In the genomic region with DNA sequence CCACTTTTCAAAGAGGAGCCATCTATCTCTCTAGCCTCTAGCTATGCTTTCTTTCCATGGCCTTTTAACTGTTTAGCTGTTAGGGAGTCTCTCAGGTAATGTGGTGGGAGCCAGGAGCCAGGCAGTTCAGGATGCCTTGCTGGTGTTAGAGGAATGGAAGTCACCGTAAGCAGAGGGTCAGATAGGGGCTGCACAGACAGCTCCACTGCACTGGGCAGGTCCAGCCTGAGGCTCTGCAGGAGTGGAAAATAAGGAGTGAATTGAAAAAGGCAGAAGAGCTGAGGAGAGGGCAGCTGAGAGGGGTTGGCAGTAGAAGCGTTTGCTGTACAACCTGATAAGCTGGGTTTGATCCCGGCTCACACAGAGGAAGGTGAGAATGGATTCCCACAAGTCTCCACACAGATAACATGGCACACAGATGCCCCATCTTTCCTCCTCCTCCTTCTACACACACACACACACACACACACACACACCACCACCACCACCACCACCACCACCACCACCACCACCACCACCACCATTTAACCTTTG, we compare ENCODE assay signal across 21 mouse cellular contexts. TPM values are rescaled to one million over a fixed set of nuclear protein-coding genes. Genes with fewer than 3 reads are reported as not detected.
DNase-seq lines count a peak whose midpoint lies in the region; ATAC-seq lines count a peak whose summit lies in the region.
"Had no signal": no experiment of that assay in that cellular context is flagged by ENCODE, and none has a peak within 500 bp of the region (broad histone marks: within the 10 kb centered on the region; RNA-seq: fewer than 3 reads in every experiment).

No protein-coding gene starts in this region.

- ATAC-seq in monocyte, adult 5-6 weeks (replicated peaks; ENCODE audit: insufficient number of reproducible peaks, low FRiP score, low TSS enrichment, poor library complexity, severe bottlenecking), result no peak
- ATAC-seq: activated CD4-positive, CD25-positive, alpha-beta regulatory T cell, adult 4 months; CD4-positive, CD25-positive, alpha-beta regulatory T cell, adult 4 months; Patski had no signal

- peak; percentile 41 for DNase-seq in heart, adult 11 months
- no peak for DNase-seq in heart, adult 9 months (ENCODE audit: low spot score in 2 of 2)
- DNase-seq in 3T3-L1 (ENCODE audit: low read depth, low spot score), result peak; percentile 91
- DNase-seq in adipocyte (ENCODE audit: low spot score), result peak; percentile 93
- no peak for DNase-seq in thymus, postnatal 10 days (ENCODE audit: low spot score in 2 of 2)
- DNase-seq: adrenal gland, adult 2 months; adrenal gland, adult 8-10 months; adrenal gland, postnatal 10 days; adrenal gland, postnatal 14 days; adrenal gland, postnatal 25 days; adrenal gland, postnatal 36 days; B cell, adult 2 months; cerebellum, adult 11 months; cerebellum, adult 11-12 months; cerebellum, adult 18-20 months; cerebellum, adult 2 months; cerebellum, adult 8-10 months had no signal

RNA-seq across cellular contexts. Expression of gene Cpsf6, which starts 51.3 kb away (rescaled TPM):
- 73.2 to 128 TPM (median 73.7 TPM) in 3 replicates for total RNA-seq in monocyte, adult 5-6 weeks (2017)

Comparison
In these comparisons a context has a peak if more than half of its experiments do, and no peak if none do; other contexts are left out.
1. DNase-seq: peak in heart, adult 11 months (single experiment), 3T3-L1 (single experiment) and adipocyte (single experiment); none in heart, adult 9 months (0 of 2) and thymus, postnatal 10 days (0 of 2).